Mouse (Mus musculus): ENCODE data around the gene Jak1. TPM values are rescaled to one million over a fixed set of nuclear protein-coding genes. Genes with fewer than 3 reads are reported as not detected.
A peak's percentile ranks its signal among the peaks of the same experiment; 100 is the strongest.

Jak1 gene
- total RNA-seq, 2 experiments from 2014 or later: 125 to 129 TPM

DNA sequence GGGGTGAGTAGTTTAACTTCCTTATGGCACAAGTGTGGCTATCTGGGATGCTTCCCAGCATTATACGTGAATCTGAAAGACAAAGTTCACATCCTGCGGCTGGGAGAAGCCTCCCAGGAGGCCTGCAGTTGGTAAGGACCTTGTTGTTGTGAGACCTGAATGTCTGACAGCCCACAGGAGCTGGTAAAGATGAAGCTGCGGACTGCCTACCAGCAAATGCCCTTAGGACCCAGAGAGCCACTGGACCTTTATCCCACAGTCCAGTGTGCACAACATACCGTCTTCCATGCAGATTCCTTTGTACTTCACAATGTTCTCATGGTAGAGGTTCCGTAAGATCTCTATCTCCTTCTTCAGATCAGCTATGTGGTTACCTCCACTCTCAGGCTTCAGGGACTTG lies 107.6 kb downstream of the Jak1 start:
- no peak for DNase-seq (ENCODE audit: low spot score in 2 of 2)

DNA sequence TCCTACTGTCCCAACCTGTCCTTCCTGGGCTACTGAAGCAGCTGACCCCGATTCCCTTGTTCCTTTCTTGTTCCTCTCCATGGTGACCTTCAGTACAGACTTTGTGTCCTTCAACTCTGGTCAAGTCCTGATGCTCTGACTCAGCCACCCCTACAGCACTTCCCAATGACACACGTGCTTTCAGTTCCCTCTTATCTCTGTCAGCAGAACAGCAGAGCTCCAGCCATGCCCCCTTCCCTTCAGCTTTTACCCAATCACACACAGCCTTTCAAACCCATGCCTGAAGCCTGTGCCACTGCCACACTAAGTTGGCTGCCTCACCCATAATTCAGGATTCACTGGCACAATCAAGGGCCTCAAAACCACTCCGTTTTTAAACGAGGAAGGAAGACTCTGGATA lies 109.5 kb downstream of the Jak1 start:
- DNase-seq (ENCODE audit: low spot score in 2 of 2): no peak

DNA sequence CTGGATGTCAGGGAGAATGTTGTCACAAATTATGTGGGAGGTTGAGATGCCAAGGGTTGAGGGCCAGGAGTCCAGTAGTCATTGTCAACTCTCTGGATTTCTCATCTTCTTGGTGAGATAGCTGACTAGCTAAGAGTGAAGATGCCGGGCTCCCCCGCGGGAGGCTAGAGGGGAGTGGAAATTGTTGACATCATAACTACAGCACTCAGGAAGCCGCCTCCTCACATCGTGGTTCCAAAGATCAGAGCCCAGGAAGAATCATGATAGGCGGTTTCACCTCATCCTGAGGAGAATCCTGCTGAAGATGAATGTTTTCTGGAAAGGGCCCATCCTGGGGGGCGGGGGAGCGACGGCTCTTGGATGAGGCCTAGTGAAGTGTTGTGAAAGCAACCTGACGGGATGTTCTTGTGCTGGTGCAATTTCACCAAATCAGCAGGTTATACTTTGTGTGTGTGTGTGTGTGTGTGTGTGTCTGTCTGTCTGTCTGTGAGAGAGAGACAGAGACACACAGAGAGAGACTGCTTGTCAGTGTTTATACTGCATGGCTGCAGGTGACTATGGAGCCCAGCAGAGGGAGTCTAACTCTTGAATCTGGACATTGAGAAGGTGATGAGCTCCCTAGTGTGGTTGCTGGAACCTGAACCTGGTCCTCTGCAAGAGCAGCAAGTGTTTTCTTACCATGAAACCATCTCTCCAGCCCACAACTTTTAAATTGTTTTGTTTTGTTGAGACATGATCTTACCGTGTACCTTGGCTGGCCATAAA lies 118.0 kb downstream of the Jak1 start:
- DNase-seq (ENCODE audit: low spot score in 2 of 2): no peak

DNA sequence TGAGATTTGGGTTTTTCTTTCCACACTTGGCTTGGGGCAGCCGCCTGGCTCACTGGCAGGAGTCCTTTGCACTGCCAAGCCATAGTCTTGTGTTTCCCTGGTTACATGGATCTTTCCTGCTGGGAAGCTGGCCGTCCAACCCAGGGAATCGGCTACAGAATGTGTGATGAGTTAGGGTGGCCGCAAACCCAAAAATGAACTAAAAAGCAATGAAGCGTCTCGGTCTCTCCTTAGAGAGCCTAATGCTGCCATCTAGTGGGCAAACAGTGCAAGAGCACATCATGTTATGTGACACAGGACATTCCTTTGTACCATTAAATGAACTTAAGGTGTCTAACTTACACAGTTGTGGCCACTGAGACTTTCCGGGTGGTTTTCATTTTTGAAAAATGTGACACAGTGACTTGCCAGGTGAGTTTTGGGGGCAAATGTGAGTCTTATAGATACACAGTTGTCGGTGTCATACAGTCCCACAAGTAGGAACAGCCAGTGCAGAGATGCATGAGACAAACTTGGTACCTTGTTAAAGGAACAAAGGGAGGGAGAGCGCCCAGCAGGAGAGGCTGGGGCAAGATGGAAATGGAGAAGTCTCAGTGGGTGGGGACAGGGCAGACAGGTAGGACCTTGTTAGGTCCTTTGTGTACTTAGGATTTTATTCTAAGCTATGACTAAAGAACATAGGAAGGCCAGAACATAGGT lies 118.9 kb downstream of the Jak1 start:
- peak; percentile 76 to 81 for DNase-seq (ENCODE audit: low spot score in 2 of 2)

DNA sequence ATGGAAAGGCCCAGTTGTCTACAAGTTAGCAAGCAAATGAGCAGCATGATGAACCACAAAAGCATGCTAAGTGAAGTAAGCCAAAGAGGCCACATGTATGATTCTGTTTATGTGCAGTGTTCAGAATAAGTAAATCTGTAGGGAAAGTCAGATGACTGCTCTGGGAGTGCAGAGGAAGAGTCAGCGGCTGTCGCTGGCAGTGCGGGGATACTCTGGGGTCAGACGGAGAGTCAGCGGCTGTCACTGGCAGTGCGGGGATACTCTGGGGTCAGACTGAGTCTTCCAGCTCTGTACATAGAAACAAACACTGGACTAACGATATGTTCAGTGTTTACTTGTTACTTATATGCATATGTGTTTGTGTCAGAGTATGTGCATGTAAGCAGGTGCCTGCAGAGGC lies 120.3 kb downstream of the Jak1 start:
- DNase-seq (ENCODE audit: low spot score in 2 of 2): no peak

DNA sequence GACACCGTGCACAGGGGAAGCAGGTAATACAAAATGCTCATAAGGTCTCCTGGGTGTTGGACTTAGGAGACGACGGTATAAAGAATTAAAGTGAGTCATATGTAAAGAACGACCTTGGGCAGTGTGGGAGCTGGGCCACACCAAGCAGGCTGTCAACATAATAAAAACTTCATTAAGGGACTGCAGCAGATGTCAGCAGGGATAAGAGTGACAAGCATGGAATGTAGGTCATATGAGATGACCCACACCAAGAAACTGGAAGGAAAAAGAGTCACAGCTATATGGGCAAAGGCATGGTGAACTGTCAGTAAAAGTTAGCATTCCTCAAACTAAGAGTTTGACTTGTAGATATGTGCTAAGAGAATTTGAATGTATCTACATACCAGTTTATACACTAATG lies 120.7 kb downstream of the Jak1 start:
- no peak for DNase-seq (ENCODE audit: low spot score in 2 of 2)

DNA sequence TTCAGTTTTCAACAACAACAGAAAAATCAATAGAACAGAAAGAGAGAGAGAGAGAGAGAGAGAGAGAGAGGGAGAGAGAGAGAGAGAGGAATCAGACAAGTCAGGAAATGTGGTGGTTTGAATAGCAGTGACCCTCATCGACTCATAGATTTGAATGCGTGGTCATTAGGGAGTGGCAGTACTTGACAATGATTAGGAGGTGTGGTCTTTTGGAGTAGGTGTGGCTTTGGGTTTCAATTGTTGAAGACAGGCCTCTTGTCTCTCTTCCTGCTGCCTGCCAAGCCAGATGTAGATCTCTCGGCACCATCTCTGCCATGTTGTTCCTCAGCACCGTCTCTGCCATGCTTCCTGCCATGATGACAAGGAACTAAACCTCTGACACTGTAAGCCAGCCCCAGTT lies 121.2 kb downstream of the Jak1 start:
- no peak for DNase-seq (ENCODE audit: low spot score in 2 of 2)

DNA sequence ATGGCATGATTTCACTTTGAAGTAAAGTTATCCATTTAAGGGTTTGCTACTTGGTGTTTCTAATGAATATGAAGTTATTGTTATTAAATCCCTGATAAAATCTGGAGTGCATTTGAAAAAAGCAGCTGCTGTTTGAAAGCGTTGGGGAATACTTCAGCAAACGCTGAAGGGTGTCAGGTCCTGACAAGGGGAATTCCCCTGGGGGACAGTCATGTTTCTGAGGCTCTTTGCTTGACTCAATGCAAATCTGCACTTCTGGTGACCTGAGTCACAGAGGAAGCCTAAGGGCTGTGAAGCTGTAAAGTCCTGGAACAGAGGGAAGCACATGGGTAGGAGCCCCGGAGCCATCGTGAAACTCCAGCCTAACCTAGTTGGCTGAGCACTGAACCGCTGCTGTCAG lies 123.3 kb downstream of the Jak1 start:
- DNase-seq (ENCODE audit: low spot score in 2 of 2): no peak

DNA sequence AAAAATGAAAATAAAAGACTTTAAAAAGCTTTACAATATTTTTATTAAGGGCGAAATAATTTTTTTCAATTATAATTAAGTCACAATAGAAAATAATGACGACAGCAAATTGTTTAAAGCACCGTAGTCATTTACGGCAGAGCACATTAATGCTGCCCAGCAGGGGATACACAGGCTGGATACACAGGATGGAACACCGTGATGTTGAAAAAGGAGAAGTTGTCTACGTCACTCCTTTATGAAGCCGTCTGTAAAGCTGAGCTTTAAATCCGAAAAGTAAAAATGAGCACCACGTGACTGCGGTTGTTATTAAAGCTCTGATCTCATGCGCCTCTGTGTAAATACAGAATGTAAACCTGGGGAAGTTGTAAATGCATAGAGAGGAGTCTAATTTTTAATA lies 127.1 kb downstream of the Jak1 start:
- no peak for DNase-seq (ENCODE audit: low spot score in 2 of 2)

DNA sequence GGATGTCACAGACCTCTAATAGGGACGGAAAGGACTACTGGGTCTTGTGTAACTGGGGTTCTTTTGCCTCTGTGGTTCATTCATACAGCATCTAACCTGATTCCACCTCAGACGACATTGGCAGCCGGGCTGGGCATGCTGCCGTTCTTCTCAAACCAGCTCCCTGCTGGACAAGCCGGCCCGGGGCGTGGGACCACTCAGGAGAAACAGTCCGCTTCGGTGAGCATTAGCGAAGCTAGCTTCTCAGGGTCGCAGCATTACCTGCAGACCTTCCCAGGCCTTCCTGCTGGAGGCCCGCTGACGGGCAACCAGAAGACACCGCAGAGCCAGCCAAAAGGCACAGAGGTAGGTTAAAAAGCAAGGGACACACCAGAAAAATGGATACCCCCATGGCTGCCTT lies 129.2 kb downstream of the Jak1 start:
- DNase-seq (ENCODE audit: low spot score in 2 of 2): no peak

DNA sequence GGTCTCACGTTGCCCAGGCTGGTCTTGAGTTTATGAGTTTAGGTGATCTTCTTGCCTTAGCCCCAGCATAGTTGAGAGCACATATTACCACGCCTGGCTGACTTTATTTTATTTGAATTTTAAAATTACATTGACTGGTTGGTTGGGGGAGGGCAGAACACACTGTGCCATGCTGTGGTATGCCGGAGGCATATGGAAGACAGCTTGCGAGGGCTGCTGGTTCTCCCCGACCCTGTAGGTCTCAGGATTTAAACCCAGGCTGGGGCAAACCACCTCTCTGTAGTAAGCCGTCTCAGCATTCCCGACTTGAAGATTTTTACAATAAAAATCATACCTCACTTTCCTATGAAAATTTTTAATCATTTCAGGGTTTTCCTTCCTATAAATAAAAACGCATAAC lies 130.1 kb downstream of the Jak1 start:
- no peak for DNase-seq (ENCODE audit: low spot score in 2 of 2)

DNA sequence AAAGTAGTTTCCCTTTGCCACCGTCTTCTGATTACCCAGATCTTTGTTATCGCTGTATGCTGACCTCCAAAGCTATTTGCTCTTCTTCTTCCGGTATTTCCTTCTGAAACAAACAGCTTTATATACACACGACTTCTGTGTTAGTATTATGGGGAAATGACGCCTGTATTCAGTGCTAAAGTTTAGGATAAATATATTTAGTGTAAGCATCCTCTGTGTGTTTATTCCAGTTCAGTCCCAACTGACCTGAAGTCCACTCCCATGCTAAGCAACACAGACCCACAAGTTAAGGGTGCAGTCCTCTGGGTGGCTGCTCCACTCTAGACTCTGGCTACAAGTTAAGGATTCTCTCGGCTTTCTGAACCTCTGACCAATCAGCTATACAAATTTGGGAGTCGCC lies 144.1 kb downstream of the Jak1 start:
- DNase-seq (ENCODE audit: low spot score in 2 of 2): no peak

DNA sequence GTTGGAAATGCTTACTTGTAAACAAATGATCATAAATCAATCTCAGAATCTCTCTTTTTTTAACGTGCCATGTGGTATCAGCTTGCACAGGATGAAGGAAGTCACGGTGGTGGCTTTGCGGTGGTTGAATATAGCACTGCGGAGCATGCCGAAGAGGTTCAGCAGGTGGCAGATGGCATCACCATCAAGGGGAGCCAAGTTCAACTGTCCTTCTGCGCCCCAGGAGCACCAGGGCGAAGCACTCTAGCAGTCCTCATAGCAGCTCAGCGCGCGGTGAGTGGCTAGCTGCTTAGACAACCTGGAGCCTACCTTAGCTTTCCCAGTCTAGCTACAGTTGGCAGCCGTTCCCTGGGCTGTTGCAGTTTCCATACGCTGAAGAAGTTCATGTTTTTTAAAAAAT lies 158.0 kb downstream of the Jak1 start:
- no peak for DNase-seq (ENCODE audit: low spot score in 2 of 2)

Other genes starting within 250 kb of the Jak1 start
- gene Gm10577, start 244.6 kb downstream of the Jak1 start, total RNA-seq (2021): not detected
- gene Raver2, start 196.3 kb downstream of the Jak1 start, total RNA-seq (2021): 10 to 100 TPM; 18.3 to 18.6 TPM
- gene Ak4, start 154.0 kb upstream of the Jak1 start, total RNA-seq (2021): 10 to 100 TPM; 40.4 to 55.9 TPM
- gene Dnajc6, start 231.4 kb upstream of the Jak1 start, total RNA-seq (2021): 100 to 1,000 TPM; 306 to 307 TPM